Mouse (Mus musculus): ENCODE measurements at regions not wholly inside any gene's neighbourhood (a gene's known extent, or its start where the extent isn't known, plus 50 kb on each side); places are given as distances from the start of the nearest gene placed in this dataset.

- ATAC-seq (replicated peaks; ENCODE audit: low FRiP score, poor library complexity, severe bottlenecking): no peak
Measured at GRCm38 (mm10) chr7:74697794-74698354, 143.3 kb upstream of the Slco3a1 start.

DNA sequence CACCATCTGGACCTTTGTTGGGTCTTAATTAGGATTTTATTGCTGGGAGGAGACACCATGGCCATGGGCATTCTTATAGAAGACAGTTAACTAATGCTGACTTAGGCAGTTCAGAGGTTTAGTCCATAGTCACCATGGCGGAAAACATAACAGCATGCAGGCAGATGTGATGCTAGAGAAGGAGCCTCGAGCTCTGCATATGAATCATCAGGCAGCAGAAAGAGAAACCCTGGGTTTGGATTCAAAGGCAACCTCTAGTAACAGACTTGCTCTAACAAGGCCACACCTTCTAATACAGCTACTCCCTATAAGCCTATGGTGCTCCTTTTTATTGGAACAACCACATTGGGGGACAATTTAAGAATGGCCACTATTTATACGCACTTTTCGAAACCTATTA lies 141.7 kb upstream of the Slco3a1 start:
- ATAC-seq (replicated peaks; ENCODE audit: low FRiP score, poor library complexity, severe bottlenecking): no peak

DNA sequence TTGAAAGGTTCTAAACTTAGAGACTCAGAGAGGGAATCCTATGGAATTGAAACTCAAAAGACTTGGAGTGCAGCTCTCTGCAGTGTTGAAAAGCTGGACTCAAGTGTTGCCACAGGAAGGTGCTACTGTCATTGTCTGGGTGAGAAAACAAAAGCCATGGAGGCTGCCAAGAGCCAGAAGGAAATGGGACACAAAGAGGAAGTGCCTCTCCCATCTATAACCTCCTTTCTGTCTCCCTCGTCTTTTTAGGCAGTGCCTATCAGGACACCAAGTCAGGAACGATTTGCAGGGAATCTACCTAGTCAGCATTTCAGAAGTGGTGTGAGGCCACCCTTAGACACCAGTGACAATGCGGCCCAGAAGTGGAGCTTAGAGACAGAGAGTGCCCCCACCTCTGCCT lies 138.5 kb upstream of the Slco3a1 start:
- ATAC-seq (replicated peaks; ENCODE audit: low FRiP score, poor library complexity, severe bottlenecking): no peak

DNA sequence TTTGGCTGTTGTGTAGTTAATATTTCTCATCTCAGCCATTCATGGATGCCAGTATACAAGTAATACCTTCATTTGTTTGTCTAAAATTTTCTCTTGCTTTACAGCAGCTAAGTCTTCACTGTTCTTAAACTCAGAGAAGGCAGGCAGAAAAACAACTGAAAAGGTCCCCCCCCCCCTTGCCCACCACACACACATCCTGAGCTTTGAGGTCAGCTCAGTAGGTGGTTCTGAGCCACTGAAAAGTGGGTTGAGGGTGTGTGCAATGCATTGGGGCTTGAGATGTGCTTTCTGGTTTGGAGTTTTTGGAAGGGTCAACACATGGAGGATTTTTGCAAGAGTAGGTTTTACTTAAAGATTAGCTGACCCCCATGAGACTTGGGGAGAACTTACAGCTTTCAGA lies 136.1 kb upstream of the Slco3a1 start:
- ATAC-seq (replicated peaks; ENCODE audit: low FRiP score, poor library complexity, severe bottlenecking): no peak

DNA sequence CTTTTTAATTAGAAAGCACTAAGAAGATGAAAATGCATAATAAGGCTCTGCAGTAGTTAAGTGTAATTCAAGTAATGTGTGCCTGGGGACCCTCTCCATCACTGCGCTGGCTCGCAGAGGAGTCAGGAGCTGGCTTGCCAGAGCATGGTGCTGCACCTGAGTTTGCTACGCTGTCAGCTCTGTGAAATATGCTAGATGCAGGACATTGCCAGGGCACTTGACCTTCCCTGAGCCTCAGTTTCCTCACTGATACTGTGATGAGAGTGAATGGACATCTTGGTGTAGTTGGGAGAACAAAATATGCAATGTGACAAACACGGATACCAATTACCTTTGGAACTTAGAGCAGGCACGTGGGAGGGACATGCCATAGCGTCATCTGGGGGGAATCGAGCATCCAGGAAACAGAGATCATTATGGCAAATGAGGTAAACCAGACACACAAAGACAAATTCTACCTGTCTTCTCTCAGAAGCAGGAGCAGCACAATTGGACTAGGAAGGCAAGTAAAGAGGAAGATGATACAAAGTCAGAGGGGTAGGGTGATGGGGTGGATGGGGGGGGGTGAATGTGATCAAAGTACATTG lies 133.6 kb upstream of the Slco3a1 start:
- no peak for ATAC-seq (replicated peaks; ENCODE audit: low FRiP score, poor library complexity, severe bottlenecking)

DNA sequence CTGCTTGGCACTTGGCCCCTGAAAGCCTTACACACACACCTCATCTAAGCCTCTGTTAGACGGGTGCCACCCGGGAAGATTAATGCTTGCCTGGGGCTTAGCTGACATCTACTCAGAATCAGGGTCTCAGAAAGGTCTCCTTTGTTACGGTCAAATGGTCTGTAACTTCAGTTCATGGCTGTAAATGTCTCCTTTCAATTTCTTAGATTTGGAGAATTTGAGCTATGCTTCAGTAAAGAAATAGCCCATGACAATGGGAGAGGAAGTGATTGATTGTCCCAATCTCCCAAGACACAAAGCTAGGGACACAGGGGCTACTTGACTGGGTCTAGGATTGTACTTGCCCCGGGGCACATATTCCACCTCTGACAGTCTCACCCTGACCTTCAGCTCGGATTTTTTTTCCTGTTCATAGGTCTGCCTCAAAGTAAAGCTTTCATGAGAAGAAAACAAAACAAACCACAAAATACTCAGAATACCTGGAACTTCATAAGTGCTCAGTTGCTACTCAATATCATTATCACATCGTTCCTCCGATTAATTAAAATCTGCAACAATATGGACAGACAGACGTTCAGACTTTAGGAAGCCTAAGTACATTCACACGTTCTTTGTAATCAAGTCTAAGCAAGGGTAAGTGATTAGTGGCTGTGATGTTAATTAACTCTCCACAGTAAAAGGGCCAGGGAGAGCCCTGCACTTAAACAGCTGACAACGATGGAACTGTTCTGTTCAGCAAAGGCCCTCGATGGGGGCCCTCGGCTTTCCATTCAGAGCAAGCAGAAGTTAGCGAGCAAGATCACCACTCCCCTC lies 132.9 kb upstream of the Slco3a1 start:
- ATAC-seq (replicated peaks; ENCODE audit: low FRiP score, poor library complexity, severe bottlenecking): no peak

DNA sequence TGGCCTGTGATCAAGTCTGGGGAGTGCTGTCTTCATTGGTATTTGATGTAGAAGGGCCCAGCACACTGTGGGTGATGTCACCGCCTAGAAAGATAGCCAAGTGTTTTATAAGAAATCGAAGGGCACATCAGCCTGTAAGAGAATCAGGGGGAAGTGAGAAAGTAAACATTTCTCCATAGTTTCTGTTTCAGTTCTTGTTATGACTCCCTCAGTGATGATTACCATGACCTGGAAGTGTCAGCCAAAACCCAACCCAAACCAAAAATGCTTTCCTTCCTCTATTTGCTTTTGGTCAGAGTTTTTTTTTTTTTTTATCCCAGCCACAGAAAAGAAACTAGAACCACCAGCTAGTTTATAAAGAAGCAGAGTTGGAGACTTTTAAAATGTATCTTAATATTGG lies 129.4 kb upstream of the Slco3a1 start:
- no peak for ATAC-seq (replicated peaks; ENCODE audit: low FRiP score, poor library complexity, severe bottlenecking)

GRCm38 (mm10) chr7:74673626-74674295 lies 119.2 kb upstream of the Slco3a1 start:
- no peak for ATAC-seq (replicated peaks; ENCODE audit: low FRiP score, poor library complexity, severe bottlenecking)

GRCm38 (mm10) chr7:74669110-74669509 lies 114.5 kb upstream of the Slco3a1 start:
- ATAC-seq (replicated peaks; ENCODE audit: low FRiP score, poor library complexity, severe bottlenecking): no peak

DNA sequence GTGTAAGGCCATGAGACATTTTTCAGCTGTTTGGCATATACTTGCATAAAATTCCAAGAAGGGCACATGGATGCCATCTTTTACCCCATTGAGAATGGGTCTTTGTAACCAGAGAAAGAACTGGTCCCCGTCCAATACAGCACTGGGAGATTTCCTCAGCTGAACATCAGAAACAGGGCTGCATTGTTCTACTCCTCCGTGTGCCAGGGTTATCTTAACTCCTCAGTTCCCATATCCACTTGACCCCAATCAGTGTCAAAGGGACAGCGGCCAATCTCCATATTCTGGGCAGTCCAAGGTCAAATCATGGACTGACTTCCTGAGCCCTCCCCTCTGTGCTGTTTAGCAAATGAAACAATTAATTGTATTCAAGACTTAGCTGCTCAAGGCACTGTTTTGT lies 112.5 kb upstream of the Slco3a1 start:
- ATAC-seq (replicated peaks; ENCODE audit: low FRiP score, poor library complexity, severe bottlenecking): no peak

DNA sequence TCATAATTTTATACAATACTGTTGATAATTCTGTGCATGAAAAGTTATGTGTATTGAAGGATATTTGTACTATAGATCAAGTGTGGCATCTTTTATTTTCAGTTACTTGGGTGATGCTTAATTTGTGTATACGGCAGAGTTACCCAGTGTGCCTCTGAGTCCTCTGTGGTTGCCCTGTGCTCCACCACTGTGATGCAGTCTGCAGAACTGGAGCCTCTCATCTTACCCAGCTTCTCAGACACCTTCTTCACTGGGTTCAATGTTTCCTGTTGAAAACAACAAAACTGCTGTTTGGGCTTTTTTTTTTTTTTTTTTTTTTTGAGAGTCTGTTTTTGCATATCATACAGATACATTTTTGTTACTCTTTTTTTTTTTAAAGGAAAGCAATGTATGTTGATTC lies 109.2 kb upstream of the Slco3a1 start:
- ATAC-seq (replicated peaks; ENCODE audit: low FRiP score, poor library complexity, severe bottlenecking): no peak

GRCm38 (mm10) chr7:74647310-74647709 lies 92.7 kb upstream of the Slco3a1 start:
- no peak for ATAC-seq (replicated peaks; ENCODE audit: low FRiP score, poor library complexity, severe bottlenecking)

GRCm38 (mm10) chr7:74640171-74640570 lies 85.6 kb upstream of the Slco3a1 start:
- no peak for ATAC-seq (replicated peaks; ENCODE audit: low FRiP score, poor library complexity, severe bottlenecking)

GRCm38 (mm10) chr7:74632217-74632616 lies 77.6 kb upstream of the Slco3a1 start:
- ATAC-seq (replicated peaks; ENCODE audit: low FRiP score, poor library complexity, severe bottlenecking): no peak

DNA sequence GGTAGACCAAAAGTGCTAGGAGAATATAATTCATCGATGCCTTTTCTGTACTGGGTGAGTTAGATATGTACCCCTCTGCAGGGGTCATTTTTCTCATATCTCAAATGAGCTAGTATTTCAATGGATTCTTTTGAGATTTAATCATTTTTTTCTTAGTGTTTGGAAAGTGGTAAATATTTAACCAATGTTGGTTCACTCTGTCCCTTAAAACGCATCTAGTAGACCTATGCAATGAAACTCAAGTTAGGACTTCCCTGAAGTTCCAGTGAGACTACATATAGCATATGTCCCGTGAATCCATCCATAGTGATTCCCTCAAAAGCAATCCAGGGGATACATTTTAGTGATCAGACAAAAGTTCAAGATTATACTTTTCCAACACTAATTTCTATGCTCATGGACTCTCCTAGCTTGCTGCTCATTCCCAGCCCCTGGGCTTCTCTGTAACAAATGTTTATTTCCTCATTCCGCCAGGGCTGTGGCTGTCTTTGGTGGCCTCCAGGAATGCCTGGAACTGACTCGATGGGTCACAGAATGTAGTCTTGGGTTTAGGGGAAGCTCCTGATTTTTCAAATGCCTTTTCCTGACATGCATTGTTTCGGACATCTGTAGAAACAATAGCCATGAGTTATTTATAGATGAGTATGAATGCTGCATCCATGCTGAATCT lies 74.4 kb upstream of the Slco3a1 start:
- no peak for ATAC-seq (replicated peaks; ENCODE audit: low FRiP score, poor library complexity, severe bottlenecking)

All from erythroid progenitor cell, adult 5-6 weeks (primary cell).